Mouse (Mus musculus) G1E (cell line): ENCODE results near the gene Kcnh7. TPM values are rescaled to one million over a fixed set of nuclear protein-coding genes. Genes with fewer than 3 reads are reported as not detected.

Experiments
- ATAC-seq: 2 replicates; pipeline ENCODE4 v1.8.0; 2016; ENCODE audit warnings: mild to moderate bottlenecking; ENCODE audit not compliant: insufficient number of reproducible peaks, poor library complexity, low FRiP score, severe bottlenecking; ENCODE audit errors: extremely low read depth
- DNase-seq: peaks from one replicate; pipeline ENCODE4 v3.0.0; 2012; ENCODE audit warnings: low spot score
- H3K27me3 ChIP-seq: 2 replicates; pipeline ENCODE4 v1.6.1; 2012; ENCODE audit warnings: mild to moderate bottlenecking, low read length, inconsistent platforms; ENCODE audit not compliant: insufficient read depth
- H3K36me3 ChIP-seq: replicated peaks from 2 replicates; pipeline ENCODE3; 2012; ENCODE audit warnings: mild to moderate bottlenecking, inconsistent platforms
- H3K4me1 ChIP-seq: 2 replicates; pipeline ENCODE4 v1.6.1; 2012; ENCODE audit warnings: low read depth, low read length, inconsistent platforms, mixed read lengths; ENCODE audit not compliant: insufficient read depth
- H3K4me3 ChIP-seq: 2 replicates; pipeline ENCODE4 v1.5.1; 2012; ENCODE audit warnings: low read depth, mild to moderate bottlenecking, inconsistent platforms, low read length, moderate library complexity, mixed read lengths
- H3K9me3 ChIP-seq: replicated peaks from 2 replicates; pipeline ENCODE4 v1.6.1; 2012; ENCODE audit warnings: inconsistent platforms
- CTCF ChIP-seq: IDR thresholded peaks from 2 replicates; pipeline ENCODE4 v1.5.1; 2012; ENCODE audit warnings: low read depth, low read length, inconsistent platforms, mixed read lengths
- GATA1 ChIP-seq: IDR thresholded peaks from 2 replicates; pipeline ENCODE4 v1.6.1; 2012; ENCODE audit warnings: borderline replicate concordance, low read length, inconsistent platforms, mixed read lengths
- GATA2 ChIP-seq: IDR thresholded peaks from 2 replicates; pipeline ENCODE4 v1.6.1; 2012; ENCODE audit warnings: low read depth, low read length, inconsistent platforms, borderline replicate concordance
- POLR2AphosphoS5 ChIP-seq: IDR thresholded peaks from 2 replicates; pipeline ENCODE4 v1.6.1; 2012; ENCODE audit warnings: low read depth, low read length, inconsistent platforms; ENCODE audit not compliant: insufficient replicate concordance
- TAL1 ChIP-seq: conservative IDR thresholded peaks from 2 replicates; pipeline ENCODE4 v1.6.1; 2012; ENCODE audit warnings: low read depth, low read length, inconsistent platforms, mixed read lengths
- polyA plus RNA-seq: library from polyadenylated mRNA; stranded (reverse); fragments of >175 nt; gene quantifications from 2 replicates; pipeline ENCODE4 v1.2.3, GENCODE M21; 2012
- total RNA-seq, 2 experiments: library from RNA; stranded (forward) in 1 of 2; stranded (reverse) in 1 of 2; fragments of 200-1000 nt in 1 of 2; fragments of >200 nt in 1 of 2; fragmentation: Nextera tagmentation in 1 of 2; gene quantifications; 2 replicates each; pipeline ENCODE4 v1.2.3; 2014 to 2017

Gene Kcnh7
- total and polyA plus RNA-seq, 3 experiments = 0.11 TPM; not detected in 2

- TF ChIP-seq TAL1 (no peak), CTCF (no peak), GATA1 (no peak), GATA2 (no peak), POLR2AphosphoS5 (no peak)
- Histone ChIP-seq H3K4me1 (no peaks in the 10 kb centered on the region), H3K4me3 (no peak overlapping the region), H3K9me3 (no peaks in the 10 kb centered on the region), H3K27me3 (no peaks in the 10 kb centered on the region), H3K36me3 (no peaks in the 10 kb centered on the region)
- ATAC-seq = no peak
- DNase-seq = no peak
These were observed 276.4 kb downstream of the Kcnh7 start for GRCm38 (mm10) chr2:62907688-62908087.

- DNase-seq (no peak), ATAC-seq (no peak)
- no peaks in the 10 kb centered on the region for H3K4me1 ChIP-seq
- H3K4me3 ChIP-seq = no peak overlapping the region
- H3K27me3 ChIP-seq = no peaks in the 10 kb centered on the region
- H3K9me3 ChIP-seq = no peaks in the 10 kb centered on the region
- TF ChIP-seq CTCF (no peak), TAL1 (no peak), POLR2AphosphoS5 (no peak), GATA1 (no peak), GATA2 (no peak)
- no peaks in the 10 kb centered on the region for H3K36me3 ChIP-seq
These were observed 281.4 kb downstream of the Kcnh7 start for GRCm38 (mm10) chr2:62902363-62903353.

- H3K36me3 ChIP-seq = no peaks in the 10 kb centered on the region
- H3K4me3 ChIP-seq = no peak overlapping the region
- TF ChIP-seq TAL1 (no peak), POLR2AphosphoS5 (no peak), CTCF (no peak), GATA2 (no peak), GATA1 (no peak)
- ATAC-seq (no peak), DNase-seq (no peak)
- H3K9me3 ChIP-seq = no peaks in the 10 kb centered on the region
- no peaks in the 10 kb centered on the region for H3K27me3 ChIP-seq
- H3K4me1 ChIP-seq = no peaks in the 10 kb centered on the region
These were observed 305.3 kb downstream of the Kcnh7 start for GRCm38 (mm10) chr2:62878763-62879162.

GRCm38 (mm10) chr2:62855391-62855790 lies 328.7 kb downstream of the Kcnh7 start:
- H3K36me3 ChIP-seq = no peaks in the 10 kb centered on the region
- no peak for ATAC-seq
- DNase-seq = no peak
- TF ChIP-seq CTCF = no peak
- TF ChIP-seq TAL1 = no peak
- TF ChIP-seq POLR2AphosphoS5 = no peak
- no peak for TF ChIP-seq GATA1
- no peak for TF ChIP-seq GATA2
- no peaks in the 10 kb centered on the region for H3K4me1 ChIP-seq
- H3K4me3 ChIP-seq = no peak overlapping the region
- H3K27me3 ChIP-seq = no peaks in the 10 kb centered on the region
- no peaks in the 10 kb centered on the region for H3K9me3 ChIP-seq

GRCm38 (mm10) chr2:62842630-62843029 lies 341.5 kb downstream of the Kcnh7 start:
- ATAC-seq (no peak), DNase-seq (no peak)
- no peaks in the 10 kb centered on the region for H3K27me3 ChIP-seq
- TF ChIP-seq POLR2AphosphoS5 = no peak
- TF ChIP-seq GATA1 = no peak
- TF ChIP-seq GATA2 = no peak
- no peak for TF ChIP-seq CTCF
- no peak for TF ChIP-seq TAL1
- H3K4me1 ChIP-seq = no peaks in the 10 kb centered on the region
- no peaks in the 10 kb centered on the region for H3K36me3 ChIP-seq
- no peak overlapping the region for H3K4me3 ChIP-seq
- no peaks in the 10 kb centered on the region for H3K9me3 ChIP-seq

- DNase-seq (no peak), ATAC-seq (no peak)
- Histone ChIP-seq H3K27me3 (no peaks in the 10 kb centered on the region), H3K9me3 (no peaks in the 10 kb centered on the region), H3K4me3 (no peak overlapping the region), H3K4me1 (no peaks in the 10 kb centered on the region), H3K36me3 (no peaks in the 10 kb centered on the region)
- TF ChIP-seq GATA2 (no peak), GATA1 (no peak), TAL1 (no peak), CTCF (no peak)
These were observed 349.8 kb downstream of the Kcnh7 start for GRCm38 (mm10) chr2:62834261-62834660.
